Mouse (Mus musculus) T-helper 2 cell (primary cell): ENCODE data around the gene Zbtb32.

Source experiments
- in situ Hi-C: fragments of 300-600 bp; cut with MboI, MseI; formaldehyde crosslinking; loops from one replicate; pipeline ENCODE4 v1.15.1; 2025; ENCODE audit warnings: high pct_unique_total_duplicates

Zbtb32 gene

DNA sequence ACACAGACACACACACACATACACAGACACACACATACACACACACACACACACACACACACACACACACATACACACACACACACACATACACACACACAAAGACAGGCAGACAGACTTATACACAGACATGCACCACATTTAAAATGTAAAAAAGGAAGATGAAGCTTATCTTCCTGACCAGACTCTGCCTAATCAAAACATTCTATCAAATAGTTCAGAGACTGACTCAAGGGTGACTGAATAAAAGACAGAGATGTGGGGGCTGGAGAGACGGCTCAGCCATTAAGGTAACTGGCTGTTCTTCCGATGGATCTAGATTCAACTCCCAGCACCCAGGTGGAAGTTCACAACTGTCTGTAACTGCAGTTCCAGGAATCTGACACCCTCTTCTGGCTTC, 54.4 kb downstream of the Zbtb32 start:
- in situ Hi-C loops: no loop called here

GRCm38 (mm10) chr7:30540572-30540971, 58.1 kb downstream of the Zbtb32 start:
- in situ Hi-C loops: no loop called here
